Mouse (Mus musculus) liver, adult 2 months (tissue): ENCODE data around the gene Hrh2.

Experiments
- CTCF ChIP-seq: fragments of 200-500 bp; IDR thresholded peaks from 2 replicates; pipeline ENCODE4 v1.5.1; 2011; ENCODE audit warnings: low read depth, low read length, control low read depth
- POLR2A ChIP-seq: fragments of 200-500 bp; IDR thresholded peaks from 2 replicates; pipeline ENCODE4 v1.6.1; 2011; ENCODE audit warnings: low read length, control low read depth; ENCODE audit not compliant: insufficient read depth; ENCODE audit errors: extremely low read depth

DNA sequence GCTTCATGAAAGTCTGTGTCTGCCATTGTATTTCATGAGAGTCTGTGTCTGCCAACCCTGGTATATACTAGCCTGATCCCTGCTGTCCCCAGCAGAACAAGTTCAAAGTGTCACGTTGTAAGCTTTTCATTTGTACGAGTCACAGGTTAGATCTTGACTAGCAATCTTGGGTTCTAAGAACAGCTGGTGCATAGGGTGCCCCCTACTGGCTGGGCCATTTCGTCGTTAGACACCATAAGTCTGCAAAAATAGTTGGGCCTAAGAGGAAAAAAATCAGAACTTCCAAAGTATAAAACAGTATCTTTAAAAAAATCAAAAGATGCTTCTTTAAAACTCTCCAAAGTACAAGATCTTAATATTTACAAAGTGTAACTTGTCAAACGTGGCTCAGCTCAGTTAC lies 50.5 kb downstream of the Hrh2 start:
- TF ChIP-seq POLR2A: no peak
- peak; percentile 50; the same call in 1 of the 2 replicates for TF ChIP-seq CTCF
